Mouse (Mus musculus) olfactory bulb, adult 2 months (tissue): ENCODE results near the gene Actn4.

Experiments used
- CTCF ChIP-seq: fragments of 200-500 bp; IDR thresholded peaks from 2 replicates; pipeline ENCODE4 v1.5.1; 2012; ENCODE audit warnings: low read depth, mild to moderate bottlenecking, low read length, moderate library complexity; ENCODE audit not compliant: insufficient read depth
- POLR2A ChIP-seq: fragments of 200-500 bp; IDR thresholded peaks from 2 replicates; pipeline ENCODE4 v1.6.1; 2012; ENCODE audit warnings: mild to moderate bottlenecking, low read depth, low read length, moderate library complexity; ENCODE audit not compliant: insufficient read depth

DNA sequence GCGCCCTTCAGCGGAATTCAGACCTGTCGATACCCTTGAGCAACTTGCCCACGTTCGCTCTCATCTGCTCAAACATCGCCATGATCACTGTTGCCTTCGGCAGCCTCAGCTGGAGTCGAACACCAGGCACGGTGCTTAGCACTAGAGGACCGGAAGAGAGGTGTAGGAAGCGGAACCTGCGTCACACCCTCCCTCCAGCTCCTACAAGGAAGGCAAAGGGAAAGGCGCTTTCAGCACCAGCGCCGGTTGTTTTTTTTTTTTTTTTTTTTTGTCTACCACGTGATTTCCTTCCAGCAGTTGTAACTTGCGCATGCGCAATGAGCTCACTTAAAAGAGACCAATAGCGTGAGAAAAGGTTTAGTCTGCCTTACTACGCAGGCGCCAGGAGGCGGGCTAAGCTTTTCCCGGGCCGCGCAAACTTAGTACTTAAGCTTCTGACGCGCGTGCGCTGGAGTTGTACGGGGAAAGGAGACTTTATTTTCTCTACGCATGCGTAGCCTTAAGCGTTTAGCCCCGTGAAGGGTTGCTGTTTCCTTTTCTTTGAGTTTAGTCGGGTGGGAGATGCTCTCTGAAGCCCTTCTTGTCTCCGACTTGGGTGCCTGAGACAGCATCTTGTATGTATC, 19.6 kb upstream of the Actn4 start, which contains the start of the genes Eif3k and Map4k1:
- TF ChIP-seq CTCF (no peak), POLR2A (peak; percentile 20; the same call in 1 of the 2 replicates)
